Mouse (Mus musculus): ENCODE data around the gene Ssx9. TPM values are rescaled to one million over a fixed set of nuclear protein-coding genes. Genes with fewer than 3 reads are reported as not detected.

The Ssx9 gene
- polyA plus RNA-seq (2017; shearing (Covaris generic)) = not detected

DNA sequence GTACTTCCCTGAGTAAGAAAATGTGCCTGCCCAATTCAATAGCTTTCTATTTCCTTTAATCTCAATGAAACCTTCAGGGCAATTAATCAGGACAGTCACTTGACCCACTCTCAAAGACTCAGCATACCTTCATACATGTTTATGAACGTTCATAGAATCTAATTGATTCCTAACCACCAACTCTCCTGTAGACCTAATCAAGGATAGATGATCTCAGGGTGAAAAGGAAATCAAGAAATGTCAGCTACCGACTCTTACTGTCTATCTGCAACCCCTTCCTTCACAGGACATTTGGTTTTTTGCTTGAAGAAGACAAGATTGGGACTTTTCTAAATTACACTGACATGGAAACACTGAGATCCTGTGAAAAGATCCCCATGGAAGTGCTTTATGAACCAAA lies at the start of gene Ssx9:
Gene Ssx9, plus strand, starts transcription at position 301 of the 400 bp plus-strand sequence.

GRCm38 (mm10) chrX:8803391-8803790 lies 55.2 kb downstream of the Ssx9 start, which contains the start of gene Ssxb5:
Gene Ssxb5, plus strand, starts transcription at chrX:8803691.

Other genes with a start within 250 kb of the Ssx9 start
- not detected for gene Gm14459, start 223.5 kb upstream of the Ssx9 start, polyA plus RNA-seq (2017; shearing (Covaris generic))
- gene Ssxb6, start 200.2 kb upstream of the Ssx9 start, polyA plus RNA-seq (2017; shearing (Covaris generic)) = not detected
- gene Ssxb3, start 156.6 kb upstream of the Ssx9 start, polyA plus RNA-seq (2017; shearing (Covaris generic)) = not detected
- gene Ssxb8, start 57.6 kb upstream of the Ssx9 start, polyA plus RNA-seq (2017; shearing (Covaris generic)) = not detected
- gene Ssxb5, start 55.3 kb downstream of the Ssx9 start, polyA plus RNA-seq (2017; shearing (Covaris generic)) = not detected
- gene Gm6592, start 95.6 kb downstream of the Ssx9 start, polyA plus RNA-seq (2017; shearing (Covaris generic)) = not detected
- gene Gm5751, start 125.8 kb downstream of the Ssx9 start, polyA plus RNA-seq (2017; shearing (Covaris generic)) = under 1 TPM in 1 of 2 experiments, not detected in 1; 0.39 TPM
- 1 to 10 TPM in 1 of 2 experiments, under 1 TPM in 1; 0.58 to 3.6 TPM for gene B630019K06Rik, start 143.9 kb downstream of the Ssx9 start, polyA plus RNA-seq (2017; shearing (Covaris generic))
- not detected for gene Fthl17b, start 214.5 kb downstream of the Ssx9 start, polyA plus RNA-seq (2017; shearing (Covaris generic))
- under 1 TPM in 1 of 2 experiments, not detected in 1; 0.67 TPM for gene Fthl17c, start 228.1 kb downstream of the Ssx9 start, polyA plus RNA-seq (2017; shearing (Covaris generic))
- gene Fthl17d, start 238.3 kb downstream of the Ssx9 start, polyA plus RNA-seq (2017; shearing (Covaris generic)) = not detected